Mouse (Mus musculus) liver, embryonic 14 days (tissue): Measurements from ENCODE around the gene Rragb. TPM values are rescaled to one million over a fixed set of nuclear protein-coding genes. Genes with fewer than 3 reads are reported as not detected.

Experiments used
- polyA plus RNA-seq: library from polyadenylated mRNA; depleted of rRNA; stranded (reverse); fragments of >200 nt; gene quantifications from 2 replicates; pipeline ENCODE4 v1.2.3, GENCODE M21; 2012; rRNA removed

The Rragb gene
- 0.84 and 1.1 TPM in 2 replicates for polyA plus RNA-seq

DNA sequence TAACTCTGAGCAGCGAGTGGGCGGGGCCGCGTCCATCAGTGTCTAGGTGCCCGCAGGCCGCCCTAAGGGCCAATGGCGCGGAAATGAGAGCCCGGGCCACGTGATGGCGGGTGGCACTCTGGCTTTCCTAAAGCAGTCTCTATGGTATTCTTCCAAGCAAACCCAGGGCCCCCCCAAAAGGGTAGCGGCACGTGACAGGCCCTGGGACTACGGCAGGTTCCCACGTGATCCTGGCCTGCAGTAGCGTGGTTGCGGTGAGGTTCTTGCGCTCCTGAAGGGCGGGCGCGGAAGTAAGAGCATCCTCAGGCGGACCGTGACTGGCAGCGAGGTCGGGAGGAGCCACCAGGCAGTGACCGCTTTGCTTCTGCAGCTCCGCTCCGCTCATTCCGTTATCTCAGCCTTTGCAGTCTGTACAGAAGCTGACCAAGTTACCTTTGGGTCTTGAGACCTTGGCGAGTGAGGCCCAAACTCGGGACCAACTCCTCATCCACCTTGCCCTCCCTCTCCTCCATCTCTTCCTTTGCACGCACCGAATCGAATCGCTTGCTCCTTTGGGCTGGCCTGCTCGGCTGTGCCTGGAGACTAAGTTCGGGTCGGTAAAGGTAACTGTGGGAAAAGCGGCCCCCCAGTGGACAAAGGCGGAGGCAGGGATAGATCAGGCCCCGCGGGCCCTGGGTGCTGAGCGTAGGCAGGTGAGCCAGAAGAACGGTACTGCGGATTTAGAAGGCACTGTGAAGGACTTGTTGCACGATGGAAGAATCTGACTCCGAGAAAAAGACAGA lies at the start of gene Rragb:
Rragb (plus strand) TSS at position 248 of the 782 bp plus-strand sequence.

DNA sequence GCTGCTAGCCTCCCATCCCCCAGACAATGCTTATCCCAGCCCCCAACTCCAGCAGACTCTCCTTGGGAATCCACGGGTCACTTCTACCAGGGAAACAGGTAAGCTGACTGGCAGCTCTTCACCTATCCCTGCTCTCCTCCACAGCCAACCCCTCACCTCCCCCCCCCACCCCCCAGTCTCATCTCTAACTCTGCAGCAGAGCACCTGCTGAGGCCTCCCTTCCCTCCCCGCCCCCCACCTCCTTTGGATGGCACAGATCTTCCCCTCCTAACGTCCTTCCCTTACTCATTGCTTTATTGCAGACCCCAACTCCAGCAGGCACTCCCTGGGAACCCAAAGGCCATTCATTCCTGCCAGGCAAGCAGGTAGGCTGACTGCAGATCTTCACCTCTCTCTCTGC lies 21.3 kb upstream of the Rragb start, which contains the start of gene Foxr2:
Foxr2 (plus strand) TSS at position 301 of the 400 bp plus-strand sequence.

Other genes starting within 250 kb of the Rragb start
- 0.19 and 0.22 TPM in 2 replicates for gene Usp51, start 133.5 kb upstream of the Rragb start, polyA plus RNA-seq
- 4.3 and 4.5 TPM in 2 replicates for gene Mageh1, start 102.4 kb upstream of the Rragb start, polyA plus RNA-seq
- gene Foxr2, start 21.2 kb upstream of the Rragb start, polyA plus RNA-seq, result not detected in 2 replicates
- 0.25 and 0.29 TPM in 2 replicates for gene Klf8, start 97.5 kb downstream of the Rragb start, polyA plus RNA-seq